Mouse (Mus musculus) kidney, embryonic 14.5 days (tissue): Measurements from ENCODE around the gene Usp3. TPM values are rescaled to one million over a fixed set of nuclear protein-coding genes. Genes with fewer than 3 reads are reported as not detected.

Experiments
- ATAC-seq: fragments of 200-750 bp; cut with Nextera tagmentation; 2 replicates; pipeline ENCODE4 v1.8.0; 2017; ENCODE audit warnings: moderate number of reproducible peaks, mild to moderate bottlenecking, moderate TSS enrichment, moderate library complexity; ENCODE audit not compliant: low FRiP score, low TSS enrichment
- H3K27ac ChIP-seq: fragments of 300-500 bp; sonication (generic); 2 replicates; pipeline ENCODE4 v1.5.1; 2014; ENCODE audit warnings: low read depth, mild to moderate bottlenecking, low read length, moderate library complexity, mixed read lengths
- H3K27me3 ChIP-seq: fragments of 300-500 bp; sonication (generic); 2 replicates; pipeline ENCODE4 v1.6.1; 2014; ENCODE audit warnings: mild to moderate bottlenecking, low read length; ENCODE audit not compliant: control insufficient read depth, insufficient read depth
- H3K36me3 ChIP-seq: fragments of 300-500 bp; sonication (generic); 2 replicates; pipeline ENCODE4 v1.6.1; 2014; ENCODE audit warnings: low read length, mixed read lengths; ENCODE audit not compliant: control insufficient read depth, insufficient read depth
- H3K4me1 ChIP-seq: fragments of 300-500 bp; sonication (generic); 2 replicates; pipeline ENCODE4 v1.6.1; 2014; ENCODE audit warnings: low read length, mixed read lengths; ENCODE audit not compliant: control insufficient read depth, insufficient read depth
- H3K4me2 ChIP-seq: fragments of 300-500 bp; sonication (generic); replicated peaks from 2 replicates; pipeline ENCODE4 v1.6.1; 2014; ENCODE audit warnings: low read depth, mild to moderate bottlenecking, low read length
- H3K4me3 ChIP-seq: fragments of 300-500 bp; sonication (generic); 2 replicates; pipeline ENCODE4 v1.5.1; 2014; ENCODE audit warnings: mild to moderate bottlenecking, low read length
- H3K9ac ChIP-seq: fragments of 300-500 bp; sonication (generic); 2 replicates; pipeline ENCODE4 v1.6.1; 2014; ENCODE audit warnings: low read depth, mild to moderate bottlenecking, low read length, moderate library complexity
- H3K9me3 ChIP-seq: fragments of 300-500 bp; sonication (generic); 2 replicates; pipeline ENCODE4 v1.6.1; 2016; ENCODE audit warnings: low read length; ENCODE audit not compliant: control insufficient read depth
- WGBS: fragments of 180-500 bp; shearing (Covaris S2); extraction: QIAGEN DNeasy Blood & Tissue Kit; methylation state at CpG from one replicate; pipeline ENCODE4 v1.1.7; 2014; 5-methylcytosine and 5-hydroxymethylcytosine counted together
- polyA plus RNA-seq: library from polyadenylated mRNA; unstranded; fragments of >200 nt; fragmentation: Nextera tagmentation; extraction: Ambion mirVana; gene quantifications from 2 replicates; pipeline ENCODE4 v1.2.1, GENCODE M21; 2014

Usp3 gene
- polyA plus RNA-seq, 1 experiment from 2014 or later = 83.6 TPM

- Histone ChIP-seq H3K27ac (no peak overlapping the region), H3K4me1 (peaks cover 15% of the 10 kb centered on the region), H3K9me3 (no peaks in the 10 kb centered on the region), H3K36me3 (no peaks in the 10 kb centered on the region), H3K4me2 (no peak overlapping the region), H3K4me3 (no peak overlapping the region), H3K9ac (no peak overlapping the region), H3K27me3 (no peaks in the 10 kb centered on the region)
- WGBS = 77% methylated on average over 1 of the region's 1 CpGs
- no peak for ATAC-seq
These were observed 6.4 kb downstream of the Usp3 start for GRCm38 (mm10) chr9:66586533-66586932.

DNA sequence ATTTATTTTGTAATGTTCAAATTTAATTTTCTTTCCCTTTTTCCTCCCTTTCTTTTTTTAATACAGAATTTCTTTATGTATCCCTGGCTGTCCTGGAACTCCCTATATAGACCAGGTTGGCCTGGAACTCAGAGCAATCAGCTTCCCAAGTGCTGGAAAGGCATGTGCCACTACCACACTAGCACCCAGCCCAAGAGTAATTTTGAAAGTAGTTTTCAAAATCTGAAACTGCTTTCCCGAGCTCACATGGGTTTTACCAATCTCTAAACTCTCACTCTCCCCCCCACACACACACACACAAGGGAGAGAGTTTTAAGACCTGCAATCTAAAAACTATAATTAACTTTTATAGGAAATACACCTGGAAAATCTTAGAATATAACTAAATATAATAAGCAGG lies 7.8 kb downstream of the Usp3 start:
- H3K9ac ChIP-seq = no peak overlapping the region
- peaks cover 4% of the 10 kb centered on the region; the same call in 1 of the 2 replicates for H3K4me1 ChIP-seq
- H3K36me3 ChIP-seq = no peaks in the 10 kb centered on the region
- WGBS = 84% methylated on average over 1 of the region's 1 CpGs
- no peak overlapping the region for H3K27ac ChIP-seq
- H3K9me3 ChIP-seq = no peaks in the 10 kb centered on the region
- H3K27me3 ChIP-seq = no peaks in the 10 kb centered on the region
- no peak overlapping the region for H3K4me3 ChIP-seq
- ATAC-seq = no peak
- H3K4me2 ChIP-seq = no peak overlapping the region

DNA sequence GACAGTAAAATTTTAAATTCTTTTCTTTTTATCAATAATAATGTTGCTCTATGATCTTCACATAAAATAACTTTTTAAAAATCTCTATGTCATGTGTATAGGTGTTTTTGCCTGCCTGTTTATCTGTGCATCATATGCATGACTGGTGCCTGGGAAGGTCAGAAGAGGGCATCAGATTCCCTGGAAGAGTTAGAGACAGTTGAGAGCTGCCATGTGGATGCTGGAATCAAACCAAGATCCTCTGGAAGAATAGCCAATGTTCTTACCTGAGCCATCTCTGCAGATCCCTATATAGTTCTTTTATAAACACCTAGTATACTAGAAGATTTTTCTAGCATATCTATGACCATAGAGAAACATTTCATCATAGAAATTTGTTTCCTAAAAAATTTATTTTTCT lies 8.8 kb downstream of the Usp3 start:
- Histone ChIP-seq H3K4me3 (no peak overlapping the region), H3K9ac (no peak overlapping the region), H3K27ac (no peak overlapping the region), H3K4me2 (no peak overlapping the region), H3K4me1 (no peaks in the 10 kb centered on the region), H3K9me3 (no peaks in the 10 kb centered on the region), H3K27me3 (no peaks in the 10 kb centered on the region), H3K36me3 (no peaks in the 10 kb centered on the region)
- no peak for ATAC-seq

DNA sequence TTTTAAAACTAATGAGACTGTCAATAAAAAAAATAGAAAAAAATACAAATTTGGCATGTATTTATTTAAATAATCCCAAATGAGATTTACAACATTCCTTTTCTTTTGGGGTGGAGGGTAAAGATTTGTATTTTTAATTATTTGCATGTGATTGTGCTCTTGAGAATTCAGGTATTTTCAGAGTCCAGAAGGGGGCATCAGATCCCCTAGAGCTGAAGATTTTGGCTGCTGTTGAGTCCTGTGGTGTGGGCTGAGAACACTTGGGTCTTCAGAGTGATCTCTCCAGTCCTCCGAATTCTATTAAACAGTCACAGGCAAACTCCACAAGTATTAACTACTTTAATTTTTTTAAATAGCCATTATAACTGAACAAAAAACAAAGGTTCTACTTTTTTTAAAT lies 9.7 kb downstream of the Usp3 start:
- 93% methylated on average over 1 of the region's 1 CpGs for WGBS
- H3K9ac ChIP-seq = no peak overlapping the region
- H3K9me3 ChIP-seq = no peaks in the 10 kb centered on the region
- H3K4me3 ChIP-seq = no peak overlapping the region
- no peak overlapping the region for H3K27ac ChIP-seq
- H3K4me1 ChIP-seq = no peaks in the 10 kb centered on the region
- no peaks in the 10 kb centered on the region for H3K27me3 ChIP-seq
- H3K4me2 ChIP-seq = no peak overlapping the region
- H3K36me3 ChIP-seq = no peaks in the 10 kb centered on the region
- no peak for ATAC-seq

- Histone ChIP-seq H3K27ac (no peak overlapping the region), H3K36me3 (no peaks in the 10 kb centered on the region), H3K9ac (no peak overlapping the region), H3K4me1 (0 out of 2 replicates have a peak, but pooled peaks cover under 1% of the 10 kb centered on the region), H3K9me3 (no peaks in the 10 kb centered on the region), H3K4me2 (no peak overlapping the region), H3K27me3 (no peaks in the 10 kb centered on the region), H3K4me3 (no peak overlapping the region)
- no peak for ATAC-seq
- WGBS = 73% methylated on average over 3 of the region's 3 CpGs
These were observed 11.2 kb downstream of the Usp3 start for GRCm38 (mm10) chr9:66581694-66582093.

GRCm38 (mm10) chr9:66580722-66581121 lies 12.2 kb downstream of the Usp3 start:
- no peaks in the 10 kb centered on the region for H3K27me3 ChIP-seq
- 0 out of 2 replicates have a peak, but pooled peaks cover 3% of the 10 kb centered on the region for H3K4me1 ChIP-seq
- no peak overlapping the region for H3K4me2 ChIP-seq
- no peak overlapping the region for H3K4me3 ChIP-seq
- H3K27ac ChIP-seq = no peak overlapping the region
- no peak for ATAC-seq
- no peak overlapping the region for H3K9ac ChIP-seq
- WGBS = 76% methylated on average over 1 of the region's 1 CpGs
- no peaks in the 10 kb centered on the region for H3K9me3 ChIP-seq
- no peaks in the 10 kb centered on the region for H3K36me3 ChIP-seq

DNA sequence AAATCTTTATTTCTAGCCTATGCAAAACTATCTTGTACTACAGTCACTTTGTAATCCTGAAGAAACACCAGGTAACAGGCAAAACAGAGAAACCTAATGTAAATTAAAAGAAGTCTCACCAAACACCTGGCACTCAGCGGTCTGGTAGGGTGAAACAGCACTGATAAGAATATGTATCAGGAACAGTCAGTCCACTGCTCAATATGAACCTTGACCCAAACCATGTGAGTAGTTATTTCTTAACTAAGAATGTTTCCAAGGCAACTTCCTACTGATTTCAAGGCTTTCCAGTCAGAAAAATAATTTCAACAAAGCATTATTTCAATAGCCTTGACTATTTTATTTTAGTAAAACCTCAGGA lies 17.1 kb downstream of the Usp3 start:
- Histone ChIP-seq H3K4me2 (no peak overlapping the region), H3K36me3 (no peaks in the 10 kb centered on the region), H3K27me3 (no peaks in the 10 kb centered on the region), H3K9ac (no peak overlapping the region), H3K4me1 (0 out of 2 replicates have a peak, but pooled peaks cover 3% of the 10 kb centered on the region), H3K4me3 (no peak overlapping the region), H3K9me3 (no peaks in the 10 kb centered on the region), H3K27ac (no peak overlapping the region)
- WGBS = 83% methylated on average over 1 of the region's 1 CpGs
- ATAC-seq = no peak

- Histone ChIP-seq H3K9ac (no peak overlapping the region), H3K27me3 (no peaks in the 10 kb centered on the region), H3K36me3 (no peaks in the 10 kb centered on the region), H3K4me3 (no peak overlapping the region), H3K27ac (no peak overlapping the region), H3K9me3 (no peaks in the 10 kb centered on the region), H3K4me1 (0 out of 2 replicates have a peak, but pooled peaks cover 3% of the 10 kb centered on the region), H3K4me2 (no peak overlapping the region)
- 53% methylated on average over 1 of the region's 1 CpGs for WGBS
- ATAC-seq = no peak
These were observed 17.7 kb downstream of the Usp3 start for GRCm38 (mm10) chr9:66575041-66575877.

- no peak overlapping the region for H3K27ac ChIP-seq
- no peaks in the 10 kb centered on the region for H3K27me3 ChIP-seq
- no peak overlapping the region for H3K4me3 ChIP-seq
- H3K9me3 ChIP-seq = no peaks in the 10 kb centered on the region
- H3K4me2 ChIP-seq = no peak overlapping the region
- 0 out of 2 replicates have a peak, but pooled peaks cover 3% of the 10 kb centered on the region for H3K4me1 ChIP-seq
- no peak overlapping the region for H3K9ac ChIP-seq
- ATAC-seq = no peak
- WGBS = 60% methylated on average over 4 of the region's 4 CpGs
- no peaks in the 10 kb centered on the region for H3K36me3 ChIP-seq
These were observed 20.8 kb downstream of the Usp3 start for GRCm38 (mm10) chr9:66571986-66572700.
